Mouse (Mus musculus) ES-Bruce4 (cell line): ENCODE data around the gene Ntsr1.

ENCODE experiments used
- CTCF ChIP-seq: IDR thresholded peaks from one replicate; pipeline ENCODE4 v1.8.1; 2011; ENCODE audit warnings: low read depth, low read length
- POLR2A ChIP-seq: IDR thresholded peaks from one replicate; pipeline ENCODE4 v1.8.1; 2011; ENCODE audit warnings: low read length; ENCODE audit not compliant: insufficient read depth

DNA sequence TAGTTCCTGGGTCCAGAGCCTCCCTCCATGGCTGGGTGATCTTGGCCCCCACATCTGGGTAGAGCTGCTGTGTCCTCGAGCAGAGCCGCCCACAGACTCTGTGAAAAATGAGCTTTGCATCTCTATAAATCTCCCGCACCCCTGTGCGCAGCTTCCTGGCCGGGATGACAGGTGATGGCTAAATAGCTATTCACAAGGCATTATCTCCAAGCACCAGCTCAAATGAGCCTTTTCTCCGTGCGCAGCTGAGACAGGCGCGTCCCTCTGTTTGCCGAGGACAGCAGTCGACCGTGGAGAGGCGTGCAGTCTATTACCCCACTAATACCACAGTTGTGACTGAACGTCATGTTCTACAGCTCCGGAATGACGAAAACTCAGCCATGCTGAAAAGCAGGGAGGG, 17.5 kb upstream of the Ntsr1 start:
- no peak for TF ChIP-seq POLR2A
- no peak for TF ChIP-seq CTCF
